Mouse (Mus musculus) fibroblast of lung, adult 2 months (primary cell): ENCODE measurements around the gene Surf4.
"Not testable (repeated sequence)": the region's sequence is repeated elsewhere in the genome, so short reads cannot be mapped to it uniquely, and the experiment has no call there.

Experiments used
- DNase-seq: peaks from one replicate; pipeline ENCODE4 v3.0.0-alpha.2; 2011; ENCODE audit warnings: low read depth

The Surf4 gene

DNA sequence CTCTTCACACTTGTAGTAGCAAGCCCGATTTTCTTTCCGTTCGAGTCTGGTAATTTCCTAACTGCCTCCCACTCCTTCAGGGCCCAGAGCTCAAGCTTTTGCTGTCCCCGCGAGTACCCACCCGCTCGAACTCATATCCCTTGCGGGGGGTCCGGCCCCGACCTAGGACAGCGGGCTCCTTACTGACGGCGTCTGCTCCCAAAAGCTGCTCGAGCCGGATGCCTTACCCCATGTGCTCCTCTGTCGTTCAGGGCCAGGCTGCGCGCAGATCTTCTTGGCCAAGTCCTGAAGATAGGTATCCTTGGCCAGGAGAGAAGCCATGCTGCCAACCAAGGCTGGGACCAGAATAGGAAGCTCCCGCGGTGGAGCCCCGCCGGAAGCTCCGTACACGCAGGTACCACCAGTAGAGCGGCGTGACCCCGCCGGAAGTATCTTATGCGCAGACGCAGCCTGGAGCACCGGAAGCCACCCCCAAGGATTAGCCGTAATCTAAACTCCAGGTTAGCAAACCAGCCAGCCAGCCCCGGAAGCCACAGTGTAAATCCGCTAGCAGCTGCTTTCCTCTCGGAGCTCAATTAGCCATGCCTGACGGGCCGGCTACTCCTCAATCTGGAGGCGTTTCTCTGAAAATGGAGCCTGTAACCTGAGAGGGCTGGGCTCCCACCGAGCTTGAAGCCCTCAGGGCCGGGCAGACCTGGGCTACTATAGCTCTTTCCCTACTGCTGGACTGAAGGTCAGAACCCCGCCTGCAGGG is 31.1 kb downstream of the Surf4 start, which contains the start of gene Surf6:
TSS of gene Surf6 (minus strand) at position 413 of the 754 bp plus-strand sequence.
- DNase-seq = peak; percentile 89

DNA sequence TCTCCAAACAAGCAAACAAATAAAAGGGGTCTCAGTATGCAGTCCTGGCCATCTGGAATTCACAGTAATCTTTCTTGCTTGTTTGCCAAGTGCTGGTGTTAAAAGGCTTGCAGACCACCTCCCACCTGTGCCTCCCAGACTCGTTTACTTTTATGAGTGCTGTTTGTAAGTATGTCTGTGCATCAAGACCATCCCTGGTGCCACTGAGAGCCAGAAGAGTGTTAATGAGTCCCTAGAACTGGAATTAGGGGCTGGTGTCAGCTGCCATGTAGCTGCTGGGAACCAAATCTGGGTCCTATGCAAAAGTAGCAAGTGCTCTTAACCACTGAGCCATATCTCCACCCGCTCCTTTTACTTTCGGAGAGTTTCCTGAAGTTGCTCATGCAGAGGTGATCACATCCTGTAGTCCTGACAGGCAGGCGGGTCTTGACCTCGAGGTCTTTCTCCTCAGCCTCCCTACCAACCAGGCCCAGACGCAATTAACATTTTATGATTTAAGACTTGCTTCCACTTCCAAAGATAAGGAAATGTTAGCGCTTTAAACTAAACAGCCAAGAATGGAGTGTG is 31.8 kb downstream of the Surf4 start:
- no peak for DNase-seq

DNA sequence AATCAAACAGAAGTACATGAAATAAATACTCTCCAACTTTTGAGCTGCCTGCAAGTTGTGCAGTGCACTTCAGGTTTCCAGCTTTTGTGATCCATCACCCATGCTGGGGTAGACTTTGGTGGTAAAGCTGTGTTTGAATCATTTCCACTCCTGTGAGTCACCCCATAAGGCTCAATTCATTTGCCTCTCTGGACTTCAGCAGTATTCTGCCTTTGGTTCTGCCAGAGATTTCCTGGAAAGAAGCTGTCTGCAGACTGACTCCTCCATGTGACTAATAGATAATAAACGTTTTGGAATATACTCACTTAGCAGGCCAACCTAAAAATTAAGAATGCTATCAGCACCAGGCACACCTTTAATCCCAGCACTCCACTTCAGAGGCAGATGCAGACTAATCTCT is 33.0 kb downstream of the Surf4 start:
- no peak for DNase-seq

DNA sequence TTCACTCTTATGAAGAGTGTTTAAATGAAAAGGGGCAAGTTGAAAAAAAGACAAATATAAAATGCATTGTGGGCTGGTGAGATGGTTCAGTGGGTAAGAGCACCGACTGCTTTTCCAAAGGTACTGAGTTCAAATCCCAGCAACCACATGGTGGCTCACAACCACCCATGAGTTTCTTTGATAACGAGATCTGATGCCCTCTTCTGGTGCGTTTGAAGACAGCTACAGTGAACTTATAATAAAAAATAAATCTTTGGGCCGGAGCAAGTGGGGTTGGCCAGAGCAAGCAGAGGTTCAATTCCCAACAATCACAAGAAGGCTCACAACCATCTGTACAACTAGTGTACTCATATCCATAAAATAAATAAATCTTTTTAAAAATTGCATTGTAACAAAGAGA is 37.8 kb downstream of the Surf4 start:
- no peak for DNase-seq

DNA sequence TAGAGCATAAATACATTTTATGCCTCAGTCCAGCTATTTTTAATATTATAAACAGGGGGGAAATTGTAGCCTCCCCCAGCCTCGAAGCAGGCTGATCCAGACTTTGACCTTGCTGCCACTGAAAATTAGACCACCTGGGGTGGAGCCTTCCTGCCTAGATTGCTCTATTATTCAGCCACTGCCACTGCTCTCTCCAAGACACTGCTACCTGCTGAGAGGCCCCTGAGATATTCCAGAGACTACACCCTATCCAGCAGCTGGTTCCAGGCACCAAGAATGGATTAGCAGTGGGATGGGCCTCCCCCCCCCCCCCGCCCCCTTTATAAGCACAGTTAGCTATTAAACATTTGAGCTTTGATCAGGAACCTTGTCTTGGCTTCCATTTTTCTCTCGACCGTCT is 47.6 kb downstream of the Surf4 start:
- DNase-seq = not testable (repeated sequence)

DNA sequence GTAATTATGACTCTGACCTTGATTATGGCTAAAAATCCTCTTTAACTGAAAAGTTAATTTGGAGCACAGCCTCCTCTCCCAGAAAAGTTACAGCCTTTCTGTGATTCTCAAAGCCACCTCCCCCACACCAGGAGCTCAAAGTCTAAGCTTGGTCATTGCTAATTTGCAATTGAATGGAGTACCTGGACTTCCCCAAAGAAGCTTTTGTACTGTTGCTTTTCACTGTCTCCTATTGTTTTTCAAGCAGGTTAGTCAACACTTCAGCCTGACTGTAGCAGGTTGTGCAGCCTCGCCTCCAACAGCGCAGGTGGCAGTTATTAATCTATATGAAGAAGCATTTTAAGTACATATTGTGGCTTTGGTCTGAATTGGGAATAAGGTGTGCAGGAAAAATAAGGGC is 48.2 kb downstream of the Surf4 start:
- not testable (repeated sequence) for DNase-seq

DNA sequence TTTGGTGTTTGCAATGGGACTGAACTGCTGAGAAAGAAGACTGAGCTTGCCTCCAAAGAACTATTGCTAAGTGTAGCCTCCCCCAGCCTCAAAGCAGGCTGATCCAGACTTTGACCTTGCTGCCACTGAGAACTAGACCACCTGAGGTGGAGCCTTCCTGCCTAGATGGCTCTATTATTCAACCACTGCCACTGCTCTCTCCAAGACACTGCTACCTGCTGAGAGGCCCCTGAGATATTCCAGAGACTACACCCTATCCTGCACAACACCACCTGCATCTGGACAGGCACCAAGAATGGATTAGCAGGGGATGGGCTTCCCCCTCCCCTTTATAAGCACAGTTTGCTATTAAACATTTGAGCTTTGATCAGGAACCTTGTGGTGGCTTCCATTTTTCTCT is 55.2 kb downstream of the Surf4 start:
- no peak for DNase-seq

DNA sequence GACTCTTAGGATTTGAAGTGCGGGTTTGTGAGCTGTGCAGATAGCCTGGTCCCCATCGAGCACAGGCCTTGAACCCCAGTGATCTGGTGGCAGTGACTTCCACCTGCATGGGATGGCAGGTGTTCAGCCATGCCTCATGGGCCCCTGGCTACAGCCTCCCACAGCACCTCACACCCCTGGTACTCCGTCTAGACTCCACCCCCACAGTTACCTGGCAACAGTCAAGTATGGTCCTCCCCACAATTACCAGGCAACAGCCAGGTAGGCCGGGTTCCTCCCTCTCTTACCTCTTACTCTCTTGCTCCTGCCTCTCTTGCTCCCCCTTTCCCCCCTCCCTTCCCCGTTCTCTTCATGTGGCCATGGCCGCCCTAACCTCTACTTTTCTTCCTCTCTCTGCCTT is 63.1 kb downstream of the Surf4 start:
- no peak for DNase-seq
